Mouse (Mus musculus) hindbrain, embryonic 13.5 days (tissue): ENCODE results near the gene 2300009A05Rik. TPM values are rescaled to one million over a fixed set of nuclear protein-coding genes. Genes with fewer than 3 reads are reported as not detected.

ENCODE experiments used
- ATAC-seq: fragments of 200-750 bp; cut with Nextera tagmentation; 2 replicates; pipeline ENCODE4 v1.8.0; 2017; ENCODE audit warnings: moderate TSS enrichment; ENCODE audit not compliant: low FRiP score
- H3K27ac ChIP-seq: fragments of 300-500 bp; sonication (generic); 2 replicates; pipeline ENCODE4 v1.5.1; 2015; ENCODE audit warnings: inconsistent platforms, mild to moderate bottlenecking, moderate library complexity
- H3K27me3 ChIP-seq: fragments of 300-500 bp; sonication (generic); 2 replicates; pipeline ENCODE4 v1.6.1; 2015; ENCODE audit warnings: mild to moderate bottlenecking, inconsistent platforms
- H3K36me3 ChIP-seq: fragments of 300-500 bp; sonication (generic); 2 replicates; pipeline ENCODE4 v1.6.1; 2015; ENCODE audit warnings: mild to moderate bottlenecking, inconsistent platforms
- H3K4me1 ChIP-seq: fragments of 300-500 bp; sonication (generic); replicated peaks from 2 replicates; pipeline ENCODE4 v1.6.1; 2015; ENCODE audit warnings: inconsistent platforms
- H3K4me2 ChIP-seq: fragments of 300-500 bp; sonication (generic); 2 replicates; pipeline ENCODE4 v1.6.1; 2015; ENCODE audit warnings: inconsistent platforms, mild to moderate bottlenecking, moderate library complexity
- H3K4me3 ChIP-seq: fragments of 300-500 bp; sonication (generic); 2 replicates; pipeline ENCODE4 v1.5.1; 2015; ENCODE audit warnings: mild to moderate bottlenecking, inconsistent platforms
- H3K9ac ChIP-seq: fragments of 300-500 bp; sonication (generic); 2 replicates; pipeline ENCODE4 v1.6.1; 2015; ENCODE audit warnings: mild to moderate bottlenecking, inconsistent platforms
- H3K9me3 ChIP-seq: fragments of 300-500 bp; sonication (generic); 2 replicates; pipeline ENCODE4 v1.6.1; 2016; ENCODE audit warnings: inconsistent platforms
- WGBS: fragments of 180-500 bp; shearing (Covaris S2); methylation state at CpG from one replicate; pipeline ENCODE4 v1.1.7; 2015; 5-methylcytosine and 5-hydroxymethylcytosine counted together
- polyA plus RNA-seq: library from polyadenylated mRNA; unstranded; fragments of >200 nt; fragmentation: Nextera tagmentation; extraction: Ambion mirVana; gene quantifications from 2 replicates; pipeline ENCODE4 v1.2.1, GENCODE M21; 2015

The 2300009A05Rik gene
- polyA plus RNA-seq, 1 experiment from 2014 or later = 68.5 TPM

DNA sequence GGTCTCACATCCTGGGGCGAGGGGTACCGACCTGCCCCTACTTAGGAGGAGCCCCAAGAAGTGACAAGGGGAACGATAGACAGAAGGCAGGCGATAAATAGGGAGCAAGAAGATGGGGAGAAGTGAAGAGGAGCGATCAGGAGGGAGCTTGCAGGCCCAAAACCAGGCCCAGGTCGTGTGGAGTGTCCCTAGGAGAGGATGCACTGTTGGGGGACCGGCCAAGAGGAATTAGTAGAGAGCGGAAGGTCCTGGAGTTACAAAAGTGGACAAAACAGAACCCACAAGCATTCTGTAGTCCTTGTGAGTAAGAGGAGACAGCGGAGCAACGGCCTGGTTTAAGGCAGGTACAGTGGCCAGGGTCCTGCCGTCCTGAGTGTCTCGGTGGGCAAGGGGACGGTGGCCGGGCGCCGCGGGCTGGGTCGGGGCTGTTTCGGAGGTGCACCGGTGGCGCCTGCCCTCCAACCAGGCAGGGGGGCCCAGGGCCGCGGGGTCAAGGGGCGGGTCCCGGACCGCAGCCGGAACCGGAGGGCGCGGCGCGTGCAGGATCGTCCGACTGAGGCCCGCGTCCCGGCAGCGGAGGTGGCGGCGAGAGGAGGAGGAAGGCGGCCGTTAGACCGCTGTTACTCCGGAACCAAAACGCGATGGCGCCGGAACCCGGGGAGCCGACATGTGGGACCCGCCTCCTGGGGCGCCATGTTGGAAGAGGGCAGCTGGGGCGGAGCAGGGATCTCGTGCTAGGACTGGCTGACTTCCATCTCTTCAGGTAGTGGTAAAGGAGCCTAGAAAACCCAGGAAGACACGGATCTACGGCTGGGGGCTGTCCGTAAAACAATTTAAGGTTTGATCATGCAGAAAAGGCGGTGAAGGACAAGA lies 21.5 kb downstream of the 2300009A05Rik start, which contains the start of gene Map2k5:
Map2k5 (minus strand) TSS at position 633 of the 873 bp plus-strand sequence.
- Histone ChIP-seq H3K9me3 (no peaks in the 10 kb centered on the region), H3K36me3 (peaks cover 7% of the 10 kb centered on the region; the same call in 1 of the 2 replicates), H3K4me3 (peak within 1 kb of the TSS; percentile 85), H3K27ac (peak within 1 kb of the TSS; percentile 92), H3K9ac (peak within 1 kb of the TSS; percentile 92), H3K27me3 (no peaks in the 10 kb centered on the region), H3K4me1 (peaks cover 45% of the 10 kb centered on the region), H3K4me2 (peak within 1 kb of the TSS; percentile 94)
- peak; percentile 95 for ATAC-seq
- under 1% methylated on average over 57 of the region's 58 CpGs for WGBS

DNA sequence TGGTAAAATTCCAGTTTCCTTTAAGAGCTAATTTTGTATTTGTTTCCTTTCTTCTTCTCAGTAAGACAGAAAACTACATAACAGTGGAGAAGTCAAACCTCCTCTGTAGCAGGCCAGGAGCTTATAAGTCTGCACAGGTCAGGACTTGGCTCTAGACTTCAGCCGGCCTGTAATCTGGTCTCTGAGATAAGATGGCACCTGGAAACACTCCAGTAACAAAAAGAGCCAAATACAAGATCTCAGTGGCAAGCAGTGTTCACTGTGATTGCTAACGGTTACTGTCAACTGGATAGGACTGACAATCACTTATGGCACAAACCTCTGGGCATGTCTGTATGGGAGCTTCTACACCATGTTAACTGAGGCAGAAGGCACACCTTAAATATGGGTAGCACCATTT lies 25.7 kb downstream of the 2300009A05Rik start:
- Histone ChIP-seq H3K9ac (no peak overlapping the region), H3K4me3 (no peak overlapping the region), H3K9me3 (no peaks in the 10 kb centered on the region), H3K4me2 (no peak overlapping the region), H3K27me3 (no peaks in the 10 kb centered on the region), H3K27ac (peak overlapping the region; percentile 8; the same call in 1 of the 2 replicates), H3K4me1 (peaks cover 47% of the 10 kb centered on the region), H3K36me3 (peaks cover 14% of the 10 kb centered on the region)
- WGBS = 94% methylated on average over 2 of the region's 2 CpGs
- ATAC-seq = no peak

DNA sequence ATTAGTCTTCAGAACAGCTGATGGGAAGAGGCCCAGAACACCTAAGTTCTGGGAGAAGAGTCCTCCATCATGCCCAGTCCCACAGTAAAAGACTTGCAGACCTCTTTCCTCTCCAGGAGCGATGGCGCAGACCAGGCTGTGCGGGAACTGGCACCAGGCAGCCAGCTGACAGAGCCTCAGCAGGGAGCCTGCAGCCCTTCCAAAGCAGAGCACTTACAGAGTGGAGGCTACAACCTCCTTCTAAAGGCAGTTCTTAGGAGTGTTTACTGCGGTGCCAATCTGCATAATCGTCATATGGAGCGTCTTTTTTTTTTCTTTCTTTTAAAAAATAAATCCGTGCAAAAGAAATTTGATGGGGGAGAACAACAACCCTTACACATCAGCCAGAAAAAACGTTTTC lies 26.5 kb downstream of the 2300009A05Rik start:
- Histone ChIP-seq H3K9me3 (no peaks in the 10 kb centered on the region), H3K4me3 (no peak overlapping the region), H3K9ac (no peak overlapping the region), H3K36me3 (peaks cover 14% of the 10 kb centered on the region), H3K27ac (peak overlapping the region; percentile 23; the same call in 1 of the 2 replicates), H3K4me1 (peaks cover 46% of the 10 kb centered on the region), H3K27me3 (no peaks in the 10 kb centered on the region), H3K4me2 (no peak overlapping the region)
- 53% methylated on average over 8 of the region's 8 CpGs for WGBS
- no peak for ATAC-seq

DNA sequence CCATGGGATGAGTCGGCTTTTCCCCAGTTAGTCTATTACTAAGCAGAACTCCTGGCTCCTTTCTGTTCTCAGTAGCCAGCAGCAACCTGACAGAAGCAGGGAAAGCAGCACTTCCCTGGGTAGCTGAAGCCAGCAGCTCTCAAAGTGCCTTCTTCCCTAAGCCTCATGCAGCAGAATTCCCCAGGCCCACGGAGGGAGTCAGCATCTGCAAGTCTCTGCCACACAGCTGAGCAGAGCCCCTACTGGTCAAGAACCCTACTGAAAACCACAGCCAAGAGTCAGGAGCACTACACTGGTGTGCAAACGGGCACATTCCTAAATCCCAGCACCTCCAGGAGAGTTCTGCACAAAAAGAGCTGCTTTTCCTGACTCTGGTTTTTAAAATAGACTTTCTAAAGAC lies 38.6 kb downstream of the 2300009A05Rik start:
- H3K4me2 ChIP-seq = no peak overlapping the region
- H3K27me3 ChIP-seq = no peaks in the 10 kb centered on the region
- WGBS = 52% methylated on average over 3 of the region's 3 CpGs

DNA sequence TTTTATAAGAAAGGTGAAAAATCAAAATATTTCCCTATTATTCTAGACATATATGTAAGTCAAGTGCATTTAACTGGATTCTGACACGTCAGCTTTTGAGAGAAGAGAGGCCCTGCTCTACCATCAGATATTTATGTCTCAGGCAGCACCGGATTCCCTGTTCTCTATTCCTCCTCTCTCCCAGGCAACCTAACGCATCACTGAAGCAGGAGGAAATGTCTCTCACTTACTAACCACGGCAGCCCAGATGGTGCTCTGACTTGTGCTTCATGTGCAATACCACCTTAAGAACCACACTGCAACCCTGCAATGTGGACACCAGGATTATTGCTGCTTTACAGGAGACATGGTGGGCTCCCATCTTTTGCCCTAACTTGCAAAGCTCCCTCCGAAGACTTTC lies 40.0 kb downstream of the 2300009A05Rik start:
- no peaks in the 10 kb centered on the region for H3K9me3 ChIP-seq
- peaks cover 30% of the 10 kb centered on the region for H3K4me1 ChIP-seq
- no peak overlapping the region for H3K4me3 ChIP-seq
- no peak overlapping the region for H3K4me2 ChIP-seq
- ATAC-seq = no peak
- H3K27me3 ChIP-seq = no peaks in the 10 kb centered on the region
- H3K9ac ChIP-seq = no peak overlapping the region
- WGBS = 79% methylated on average over 5 of the region's 5 CpGs
- no peak overlapping the region for H3K27ac ChIP-seq
- H3K36me3 ChIP-seq = no peaks in the 10 kb centered on the region

More for the DNA sequence above, 38.6 kb downstream of the 2300009A05Rik start:
- Histone ChIP-seq H3K9me3 (no peaks in the 10 kb centered on the region), H3K36me3 (0 out of 2 replicates have a peak, but pooled peaks cover 3% of the 10 kb centered on the region), H3K4me1 (peaks cover 30% of the 10 kb centered on the region), H3K27ac (no peak overlapping the region), H3K9ac (no peak overlapping the region), H3K4me3 (no peak overlapping the region)
- ATAC-seq = no peak

DNA sequence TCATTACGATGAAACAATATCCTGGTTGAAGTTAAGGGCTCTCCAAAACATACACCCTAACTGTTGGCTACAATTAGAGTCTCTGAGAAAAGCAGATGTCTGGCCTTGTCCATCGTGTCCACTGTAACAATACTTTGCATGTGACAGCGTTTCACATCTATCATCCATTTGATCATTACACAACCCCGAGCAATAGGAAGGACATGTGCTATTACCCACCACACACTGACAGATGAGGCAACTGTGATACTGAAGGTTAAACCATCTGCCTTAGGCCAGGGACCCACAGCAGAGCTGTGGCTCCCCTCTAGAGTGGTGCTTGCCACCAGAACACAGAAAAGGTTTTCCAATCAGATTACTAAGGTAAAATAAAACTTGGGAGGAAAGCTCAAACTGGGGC lies 42.3 kb downstream of the 2300009A05Rik start:
- WGBS = 71% methylated on average over 4 of the region's 4 CpGs
- peaks cover 20% of the 10 kb centered on the region for H3K4me1 ChIP-seq
- no peaks in the 10 kb centered on the region for H3K9me3 ChIP-seq
- no peak overlapping the region for H3K9ac ChIP-seq
- ATAC-seq = no peak
- no peaks in the 10 kb centered on the region for H3K36me3 ChIP-seq
- H3K4me3 ChIP-seq = no peak overlapping the region
- H3K27ac ChIP-seq = no peak overlapping the region
- no peaks in the 10 kb centered on the region for H3K27me3 ChIP-seq
- H3K4me2 ChIP-seq = no peak overlapping the region

DNA sequence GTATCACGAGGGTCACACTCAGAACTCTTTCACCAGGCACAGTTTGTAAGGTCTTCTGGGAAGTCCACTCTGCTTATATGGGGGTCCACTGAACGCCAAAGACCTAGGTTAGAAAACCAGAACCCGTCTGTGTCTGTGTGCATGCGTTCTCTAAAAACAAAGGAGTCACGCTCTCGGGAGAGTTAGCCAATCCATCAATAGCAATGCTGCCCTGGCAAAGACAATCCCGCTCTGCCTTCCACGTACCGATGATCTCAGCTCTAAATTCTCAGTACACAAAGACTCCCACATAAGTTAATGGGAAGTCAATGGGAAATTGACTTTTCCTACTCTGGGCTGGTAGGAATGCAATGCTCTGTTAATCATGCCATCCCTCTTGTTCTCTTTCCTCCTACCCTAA lies 42.8 kb downstream of the 2300009A05Rik start:
- Histone ChIP-seq H3K36me3 (no peaks in the 10 kb centered on the region), H3K4me3 (no peak overlapping the region), H3K4me2 (no peak overlapping the region), H3K9ac (no peak overlapping the region), H3K27me3 (no peaks in the 10 kb centered on the region), H3K4me1 (peaks cover 18% of the 10 kb centered on the region), H3K9me3 (no peaks in the 10 kb centered on the region), H3K27ac (no peak overlapping the region)
- ATAC-seq = no peak
- 53% methylated on average over 9 of the region's 9 CpGs for WGBS

DNA sequence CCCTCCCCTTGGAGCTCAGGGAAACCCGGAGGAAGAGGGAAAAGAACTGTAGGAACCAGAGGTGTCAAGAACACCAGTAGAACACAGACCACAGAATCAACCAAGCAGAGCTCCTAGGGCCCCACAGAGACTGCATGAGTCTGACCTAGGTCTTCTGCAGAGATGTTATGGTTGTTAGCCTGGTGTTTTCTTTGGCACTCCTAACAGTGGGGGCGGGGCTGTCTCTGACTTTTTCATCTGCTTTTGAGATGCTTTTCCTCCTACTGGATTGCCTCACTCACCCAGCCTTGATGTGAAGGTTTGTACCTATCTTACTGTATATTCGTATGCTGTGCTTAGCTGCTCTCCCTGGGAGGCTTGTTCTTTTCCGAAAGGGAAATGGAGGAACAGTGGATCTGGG lies 44.9 kb downstream of the 2300009A05Rik start:
- no peak overlapping the region for H3K4me3 ChIP-seq
- H3K27ac ChIP-seq = no peak overlapping the region
- ATAC-seq = no peak
- no peaks in the 10 kb centered on the region for H3K9me3 ChIP-seq
- H3K9ac ChIP-seq = no peak overlapping the region
- H3K36me3 ChIP-seq = no peaks in the 10 kb centered on the region
- no peaks in the 10 kb centered on the region for H3K27me3 ChIP-seq
- H3K4me1 ChIP-seq = peaks cover 13% of the 10 kb centered on the region
- 89% methylated on average over 4 of the region's 4 CpGs for WGBS
- H3K4me2 ChIP-seq = no peak overlapping the region

DNA sequence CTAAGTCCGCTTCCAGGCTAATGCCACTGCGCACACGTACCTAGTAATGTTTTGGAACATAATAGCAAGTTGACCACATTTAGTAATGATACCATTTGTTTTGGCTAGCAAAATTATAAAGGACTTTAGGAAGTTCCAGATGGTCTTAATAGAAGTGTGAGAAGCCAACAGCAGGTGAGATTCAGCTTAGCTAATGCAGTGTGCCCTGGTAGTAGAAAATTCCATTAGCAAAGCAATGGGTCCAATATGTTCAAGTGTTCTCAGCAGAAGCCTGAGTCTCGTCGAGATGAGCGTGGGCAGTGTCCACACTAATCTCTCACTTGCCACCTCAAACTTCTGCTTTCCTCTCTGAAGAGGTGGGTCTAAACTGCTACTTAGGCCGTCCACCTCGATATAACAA lies 49.0 kb downstream of the 2300009A05Rik start:
- Histone ChIP-seq H3K4me1 (peaks cover 22% of the 10 kb centered on the region), H3K4me2 (no peak overlapping the region), H3K9ac (no peak overlapping the region), H3K4me3 (no peak overlapping the region), H3K9me3 (no peaks in the 10 kb centered on the region), H3K27ac (no peak overlapping the region), H3K36me3 (no peaks in the 10 kb centered on the region), H3K27me3 (no peaks in the 10 kb centered on the region)
- 96% methylated on average over 8 of the region's 8 CpGs for WGBS
- no peak for ATAC-seq

DNA sequence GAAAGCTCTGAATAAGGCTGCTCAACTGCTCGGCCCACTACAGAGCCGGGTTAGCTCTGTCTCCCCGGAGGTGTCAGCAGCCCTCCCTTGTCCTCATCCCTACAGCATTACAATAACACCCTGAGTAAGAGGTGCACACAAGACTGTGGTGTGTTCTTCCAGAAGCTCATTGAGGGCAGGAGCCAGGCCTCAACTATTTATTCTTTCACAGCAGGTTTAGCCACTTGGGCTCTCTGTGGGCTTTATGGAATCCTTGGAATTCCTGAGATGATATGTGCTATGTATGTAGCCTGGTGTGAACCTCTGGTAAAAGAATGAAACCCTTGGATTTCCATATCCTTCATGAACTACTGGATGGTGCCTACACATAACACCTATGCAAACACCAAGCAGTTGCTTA lies 49.8 kb downstream of the 2300009A05Rik start:
- H3K27me3 ChIP-seq = no peaks in the 10 kb centered on the region
- H3K4me2 ChIP-seq = no peak overlapping the region
- H3K36me3 ChIP-seq = no peaks in the 10 kb centered on the region
- H3K9me3 ChIP-seq = no peaks in the 10 kb centered on the region
- peaks cover 22% of the 10 kb centered on the region for H3K4me1 ChIP-seq
- no peak overlapping the region for H3K9ac ChIP-seq
- H3K4me3 ChIP-seq = no peak overlapping the region
- WGBS = 91% methylated on average over 3 of the region's 3 CpGs
- H3K27ac ChIP-seq = no peak overlapping the region
- no peak for ATAC-seq

DNA sequence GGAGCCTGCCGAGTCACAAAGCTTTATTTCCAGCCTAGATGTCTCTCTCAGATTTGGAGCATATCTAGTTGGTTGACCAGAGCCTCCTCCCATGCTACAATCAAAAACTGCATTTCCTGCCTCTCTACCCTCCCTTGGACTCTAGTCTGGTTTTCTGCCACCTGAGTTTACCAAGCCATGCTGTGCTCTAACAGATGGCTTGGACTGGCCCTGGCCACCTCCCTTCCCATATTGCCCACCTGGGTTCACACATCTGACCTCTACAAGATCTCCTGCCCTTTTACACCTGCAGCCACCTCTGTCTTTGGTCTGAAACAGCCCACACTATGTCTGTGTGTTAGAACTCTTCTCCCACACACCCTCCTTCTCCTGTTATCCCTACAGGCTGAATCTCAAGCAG lies 50.9 kb downstream of the 2300009A05Rik start:
- H3K4me2 ChIP-seq = no peak overlapping the region
- H3K27ac ChIP-seq = peak overlapping the region; percentile 14; the same call in 1 of the 2 replicates
- WGBS = 69% methylated on average over 1 of the region's 1 CpGs
- no peak overlapping the region for H3K4me3 ChIP-seq
- no peaks in the 10 kb centered on the region for H3K9me3 ChIP-seq
- H3K27me3 ChIP-seq = no peaks in the 10 kb centered on the region
- H3K36me3 ChIP-seq = no peaks in the 10 kb centered on the region
- H3K9ac ChIP-seq = no peak overlapping the region
- ATAC-seq = no peak
- peaks cover 22% of the 10 kb centered on the region for H3K4me1 ChIP-seq

DNA sequence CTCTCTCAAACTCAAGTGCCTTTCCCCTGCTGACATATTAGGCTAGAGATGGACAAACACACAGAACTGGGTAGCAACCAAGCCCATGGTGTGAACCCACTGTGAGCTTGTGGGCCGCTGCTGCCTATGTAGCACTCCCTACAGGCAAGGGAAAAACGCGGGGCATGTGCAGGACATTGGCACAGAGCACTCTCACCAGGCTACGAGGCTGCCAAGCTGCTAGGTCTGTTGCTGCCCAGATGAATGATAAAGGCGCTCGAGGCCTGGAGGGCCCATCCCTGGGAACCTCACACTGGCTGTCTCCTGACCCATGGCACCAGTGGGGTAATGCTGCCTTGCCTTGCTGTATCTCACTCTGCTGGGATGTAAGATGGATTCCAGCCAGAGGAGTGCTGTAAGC lies 53.0 kb downstream of the 2300009A05Rik start:
- WGBS = 86% methylated on average over 6 of the region's 6 CpGs
- no peak for ATAC-seq
- Histone ChIP-seq H3K4me3 (no peak overlapping the region), H3K36me3 (no peaks in the 10 kb centered on the region), H3K27me3 (no peaks in the 10 kb centered on the region), H3K9me3 (no peaks in the 10 kb centered on the region), H3K4me1 (peaks cover 22% of the 10 kb centered on the region), H3K4me2 (no peak overlapping the region), H3K9ac (no peak overlapping the region), H3K27ac (no peak overlapping the region)
